17 mouse cellular contexts compared by ENCODE assay signal in the genomic region with DNA sequence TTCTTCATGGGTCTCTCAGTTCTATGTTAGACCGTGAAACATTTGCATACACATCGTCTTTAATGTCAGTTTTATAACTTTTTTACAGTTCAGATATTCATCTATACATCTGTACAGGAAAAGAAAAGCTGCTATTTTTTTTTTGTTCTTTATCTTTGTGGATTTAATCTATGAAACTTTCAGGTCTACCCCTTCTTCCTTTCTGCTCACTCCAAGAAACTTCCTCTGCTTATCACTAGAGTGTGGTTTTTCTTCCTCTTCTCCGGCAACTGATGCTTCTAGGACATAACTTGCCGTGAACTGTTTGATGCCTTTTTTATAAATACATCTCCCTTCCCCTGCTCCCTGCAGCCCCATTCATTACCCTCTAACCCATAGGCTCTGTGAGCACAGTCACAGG. TPM values are rescaled to one million over a fixed set of nuclear protein-coding genes. Genes with fewer than 3 reads are reported as not detected.
"Had no signal": no experiment of that assay in that cellular context is flagged by ENCODE, and none has a peak within 500 bp of the region (broad histone marks: within the 10 kb centered on the region; RNA-seq: fewer than 3 reads in every experiment).

No protein-coding gene starts in this region.

- H3K9ac ChIP-seq: kidney, embryonic 15.5 days; liver, embryonic 13.5 days; liver, postnatal 0 days; lung, embryonic 15.5 days; midbrain, embryonic 12.5 days; neural tube, embryonic 15.5 days; stomach, embryonic 15.5 days had no signal

- H3K4me3 ChIP-seq: kidney, embryonic 15.5 days; liver, embryonic 13.5 days; lung, embryonic 15.5 days; megakaryocyte, embryonic 14.5 days; midbrain, embryonic 12.5 days; myocyte; neural tube, embryonic 15.5 days; stomach, embryonic 15.5 days had no signal

- H3K27ac ChIP-seq: kidney, embryonic 15.5 days; liver, embryonic 13.5 days; lung, embryonic 15.5 days; macrophage; neural tube, embryonic 15.5 days; stomach, embryonic 15.5 days had no signal

- H3K27me3 ChIP-seq: kidney, embryonic 15.5 days; liver, embryonic 13.5 days; lung, embryonic 15.5 days; megakaryocyte, embryonic 14.5 days; midbrain, embryonic 12.5 days; neural tube, embryonic 15.5 days; stomach, embryonic 15.5 days had no signal

- H3K9me3 ChIP-seq: kidney, embryonic 15.5 days; liver, embryonic 13.5 days; lung, embryonic 15.5 days; megakaryocyte, embryonic 14.5 days; midbrain, embryonic 12.5 days; neural tube, embryonic 15.5 days; stomach, embryonic 15.5 days had no signal

- DNase-seq: kidney, postnatal 14 days; left cerebral cortex, postnatal 4 days; liver; liver, embryonic 13.5 days; liver, postnatal 0 days; lung, postnatal 14 days; right cerebral cortex, postnatal 4 days had no signal

- ATAC-seq: liver, postnatal 0 days had no signal

- H3K4me2 ChIP-seq: kidney, embryonic 15.5 days; liver, embryonic 13.5 days; lung, embryonic 15.5 days; midbrain, embryonic 12.5 days; neural tube, embryonic 15.5 days; stomach, embryonic 15.5 days had no signal

- H3K4me1 ChIP-seq: liver, embryonic 13.5 days; stomach, embryonic 15.5 days had no signal

RNA-seq across cellular contexts. Expression of a gene that starts 36.4 kb away (rescaled TPM):
- polyA plus RNA-seq: large intestine, adult 2 months; liver, embryonic 13.5 days; liver, postnatal 0 days; lung, embryonic 15.5 days; midbrain, embryonic 12.5 days; neural tube, embryonic 11.5 days; neural tube, embryonic 15.5 days; stomach, embryonic 15.5 days had no signal
